Mouse (Mus musculus) CH12.LX (cell line): ENCODE measurements around the gene Slc38a9.

Experiments used
- CHD1 ChIP-seq: IDR thresholded peaks from 2 replicates; pipeline ENCODE4 v1.6.1; 2012; ENCODE audit warnings: low read depth, low read length, improper control_type of control experiment, inconsistent platforms
- CTCF ChIP-seq, 2 experiments: IDR thresholded peaks in 1 of 2; conservative IDR thresholded peaks in 1 of 2; 2 replicates each; pipeline ENCODE4 v1.5.1; 2011 to 2012; ENCODE audit warnings: low read depth in 2 of 2, low read length in 2 of 2, improper control_type of control experiment in 1 of 2, inconsistent platforms in 1 of 2, mild to moderate bottlenecking in 1 of 2, moderate library complexity in 1 of 2
- ELF1 ChIP-seq: IDR thresholded peaks from 2 replicates; pipeline ENCODE4 v1.6.1; 2014; ENCODE audit warnings: low read depth, mild to moderate bottlenecking, inconsistent platforms, low read length, improper control_type of control experiment
- ETS1 ChIP-seq: conservative IDR thresholded peaks from 2 replicates; pipeline ENCODE4 v1.6.1; 2012; ENCODE audit warnings: low read depth, mild to moderate bottlenecking, inconsistent platforms, low read length, improper control_type of control experiment, moderate library complexity
- HCFC1 ChIP-seq: IDR thresholded peaks from 2 replicates; pipeline ENCODE4 v1.6.1; 2012; ENCODE audit warnings: low read depth, mild to moderate bottlenecking, inconsistent platforms, low read length, improper control_type of control experiment
- MXI1 ChIP-seq: IDR thresholded peaks from 2 replicates; pipeline ENCODE4 v1.6.1; 2011; ENCODE audit warnings: mild to moderate bottlenecking, low read depth, low read length, improper control_type of control experiment
- NRF1 ChIP-seq: IDR thresholded peaks from 2 replicates; pipeline ENCODE4 v1.6.1; 2014; ENCODE audit warnings: low read depth, mild to moderate bottlenecking, inconsistent platforms, low read length, improper control_type of control experiment, moderate library complexity
- POLR2A ChIP-seq: IDR thresholded peaks from 2 replicates; pipeline ENCODE4 v1.6.1; 2011; ENCODE audit warnings: low read depth, mild to moderate bottlenecking, improper control_type of control experiment, low read length
- RAD21 ChIP-seq: IDR thresholded peaks from 2 replicates; pipeline ENCODE4 v1.6.1; 2011; ENCODE audit warnings: low read depth, mild to moderate bottlenecking, low read length, improper control_type of control experiment, moderate library complexity
- SIN3A ChIP-seq: IDR thresholded peaks from 2 replicates; pipeline ENCODE4 v1.6.1; 2012; ENCODE audit warnings: low read length, improper control_type of control experiment, inconsistent platforms
- ZKSCAN1 ChIP-seq: IDR thresholded peaks from 2 replicates; pipeline ENCODE4 v1.6.1; 2012; ENCODE audit warnings: low read depth, inconsistent platforms, low read length, improper control_type of control experiment, borderline replicate concordance
- ZNF384 ChIP-seq: IDR thresholded peaks from 2 replicates; pipeline ENCODE4 v1.6.1; 2012; ENCODE audit warnings: low read depth, low read length, improper control_type of control experiment, inconsistent platforms

DNA sequence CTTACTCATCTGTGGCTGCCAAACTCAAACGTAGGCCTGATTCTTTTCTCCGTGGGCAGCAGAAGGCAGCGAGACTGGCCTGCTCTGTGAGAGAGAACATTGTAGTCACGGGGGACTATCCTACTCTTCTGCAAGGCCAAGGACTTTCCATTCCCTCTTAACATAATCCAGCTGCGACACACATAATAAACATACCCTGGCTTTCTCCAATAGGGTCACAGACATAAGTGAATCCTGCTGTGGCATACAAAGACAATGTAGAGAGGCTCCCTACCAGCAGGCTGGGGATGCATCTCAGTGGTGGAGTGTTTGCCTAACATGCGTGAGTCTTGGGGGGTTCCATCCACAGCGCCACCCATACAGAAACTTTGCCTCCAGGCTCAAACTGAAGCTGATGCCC is 124.8 kb downstream of the Slc38a9 start:
- no peak for TF ChIP-seq NRF1
- TF ChIP-seq CTCF (conservative IDR thresholded peaks at IDR 0.05 in 1 of 2, IDR thresholded peaks at IDR 0.05 in 1 of 2; ENCODE audit: low read depth in 2 of 2, low read length in 2 of 2) = no peak
- TF ChIP-seq ZNF384 = no peak
- TF ChIP-seq ELF1 = no peak
- TF ChIP-seq HCFC1 = no peak
- TF ChIP-seq MXI1 = no peak
- TF ChIP-seq ZKSCAN1 = no peak
- no peak for TF ChIP-seq ETS1
- no peak for TF ChIP-seq POLR2A
- TF ChIP-seq SIN3A = no peak
- no peak for TF ChIP-seq CHD1
- no peak for TF ChIP-seq RAD21
